Mouse (Mus musculus): ENCODE results near the gene Cyp3a25. TPM values are rescaled to one million over a fixed set of nuclear protein-coding genes. Genes with fewer than 3 reads are reported as not detected.
"Not testable (repeated sequence)": the region's sequence is repeated elsewhere in the genome, so short reads cannot be mapped to it uniquely, and the experiment has no call there.

Gene Cyp3a25
- polyA plus RNA-seq (2015; fragmentation: Nextera tagmentation; extraction: Ambion mirVana) = not detected in 2 replicates

DNA sequence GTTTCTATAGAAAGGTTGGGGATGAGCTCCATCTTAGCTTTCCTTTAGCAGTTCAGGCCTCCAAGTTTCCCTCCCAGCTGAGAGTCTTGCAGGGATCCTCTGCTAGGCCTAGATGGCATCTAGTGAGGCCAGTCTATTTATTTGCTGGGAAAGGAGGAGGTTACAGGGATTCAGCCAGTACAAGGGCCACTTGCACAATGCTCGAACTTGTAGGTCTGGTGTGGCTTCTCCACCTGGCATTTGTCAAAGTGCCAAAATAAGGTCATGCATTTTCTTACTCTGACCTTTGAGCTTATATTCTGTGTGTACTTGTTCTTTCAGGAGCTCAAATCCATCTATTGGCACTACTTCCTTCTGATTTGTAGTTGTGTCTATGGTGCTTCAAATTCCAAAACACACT lies at the start of gene Cyp3a25:
Gene Cyp3a25, minus strand, starts transcription at position 110 of the 400 bp plus-strand sequence.
- H3K4me1 ChIP-seq; H3K36me3 ChIP-seq; H3K27me3 ChIP-seq; ATAC-seq (ENCODE audit: insufficient number of reproducible peaks, insufficient read depth, low FRiP score, low TSS enrichment, low read depth); H3K27ac ChIP-seq; H3K9ac ChIP-seq; H3K4me3 ChIP-seq; H3K4me2 ChIP-seq: not testable (repeated sequence)
- peaks cover 18% of the 10 kb centered on the region for H3K9me3 ChIP-seq
- 63% methylated on average over 1 of the region's 1 CpGs for WGBS

DNA sequence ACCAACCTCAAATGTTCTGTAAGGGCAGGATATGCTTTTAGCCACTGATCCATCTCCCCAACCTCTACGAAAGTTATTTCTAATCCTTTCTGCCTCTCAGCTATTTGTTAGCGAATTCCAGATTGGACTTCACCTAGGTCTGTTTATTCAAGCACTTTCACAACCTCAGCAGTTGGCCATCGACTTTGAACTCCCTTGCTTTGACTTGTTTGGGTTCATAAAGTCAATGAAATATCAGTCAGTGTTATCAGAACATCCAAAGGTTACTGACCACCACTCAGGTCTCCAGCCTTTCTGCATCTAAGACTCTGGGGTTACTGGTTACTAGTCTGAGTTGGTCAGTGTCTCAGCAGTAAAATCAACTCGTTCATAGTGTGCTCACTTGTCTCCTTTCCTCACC lies 11.7 kb upstream of the Cyp3a25 start:
- Histone ChIP-seq H3K4me3 (no peak overlapping the region), H3K27ac (no peak overlapping the region), H3K27me3 (no peaks in the 10 kb centered on the region), H3K36me3 (no peaks in the 10 kb centered on the region), H3K9me3 (peaks cover 24% of the 10 kb centered on the region), H3K4me2 (no peak overlapping the region), H3K9ac (no peak overlapping the region), H3K4me1 (no peaks in the 10 kb centered on the region)
- no peak for ATAC-seq (ENCODE audit: insufficient number of reproducible peaks, insufficient read depth, low FRiP score, low TSS enrichment, low read depth)
- WGBS = 42% methylated on average over 4 of the region's 4 CpGs

GRCm38 (mm10) chr5:146018275-146018674 lies 8.9 kb upstream of the Cyp3a25 start:
- no peak for ATAC-seq (ENCODE audit: insufficient number of reproducible peaks, insufficient read depth, low FRiP score, low TSS enrichment, low read depth)
- H3K9ac ChIP-seq = no peak overlapping the region
- H3K4me1 ChIP-seq = no peaks in the 10 kb centered on the region
- 74% methylated on average over 5 of the region's 5 CpGs for WGBS
- peaks cover 36% of the 10 kb centered on the region for H3K9me3 ChIP-seq
- H3K27ac ChIP-seq = no peak overlapping the region
- no peak overlapping the region for H3K4me3 ChIP-seq
- H3K27me3 ChIP-seq = no peaks in the 10 kb centered on the region
- no peaks in the 10 kb centered on the region for H3K36me3 ChIP-seq
- H3K4me2 ChIP-seq = no peak overlapping the region

DNA sequence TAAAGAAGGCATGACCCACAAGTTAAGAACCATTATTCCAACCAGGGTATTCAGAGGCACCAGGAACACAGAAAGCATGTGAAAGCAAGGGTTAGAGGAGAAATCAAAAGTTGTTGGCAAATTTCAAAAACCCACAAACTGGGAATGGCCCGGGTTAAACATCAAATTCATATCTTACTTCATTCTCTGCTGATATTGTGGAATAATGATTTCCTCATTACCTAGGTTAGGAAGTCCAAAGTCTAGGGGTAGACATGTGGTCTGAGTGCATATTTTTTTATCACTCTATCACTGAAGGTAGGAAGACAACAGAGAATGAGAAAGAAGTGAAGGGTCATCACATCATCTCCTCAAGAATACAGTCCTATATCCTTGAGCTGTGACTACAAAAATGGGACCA lies 1.8 kb upstream of the Cyp3a25 start:
- ATAC-seq (ENCODE audit: insufficient number of reproducible peaks, insufficient read depth, low FRiP score, low TSS enrichment, low read depth) = no peak
- no peaks in the 10 kb centered on the region for H3K4me1 ChIP-seq
- H3K4me2 ChIP-seq = no peak overlapping the region
- H3K9ac ChIP-seq = no peak overlapping the region
- H3K27ac ChIP-seq = no peak overlapping the region
- H3K36me3 ChIP-seq = no peaks in the 10 kb centered on the region
- H3K27me3 ChIP-seq = no peaks in the 10 kb centered on the region
- H3K9me3 ChIP-seq = peaks cover 22% of the 10 kb centered on the region; the same call in 1 of the 2 replicates
- no peak overlapping the region for H3K4me3 ChIP-seq
- WGBS = 71% methylated on average over 1 of the region's 1 CpGs

DNA sequence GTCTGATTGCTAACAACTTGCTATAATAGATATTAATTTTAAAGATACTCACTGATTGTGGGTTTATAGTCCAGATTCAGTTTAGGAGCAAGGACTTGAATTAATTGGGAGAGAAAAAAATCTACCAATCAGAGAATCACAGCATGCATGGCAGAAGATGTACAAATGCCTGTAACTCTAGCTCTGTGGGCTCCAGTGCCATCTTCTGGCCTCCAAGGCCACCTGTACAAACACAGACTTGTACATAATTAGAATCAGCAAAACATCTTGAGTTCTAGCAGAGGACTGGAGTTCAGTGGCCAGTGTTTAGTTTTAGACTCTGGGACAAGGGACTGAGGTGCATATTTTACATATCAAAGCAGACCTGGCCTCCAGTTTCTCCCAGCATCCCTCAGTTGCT lies 42.3 kb downstream of the Cyp3a25 start:
- Histone ChIP-seq H3K9ac (no peak overlapping the region), H3K9me3 (peaks cover 36% of the 10 kb centered on the region), H3K4me1 (no peaks in the 10 kb centered on the region), H3K4me3 (no peak overlapping the region), H3K36me3 (no peaks in the 10 kb centered on the region), H3K27me3 (no peaks in the 10 kb centered on the region), H3K27ac (no peak overlapping the region), H3K4me2 (no peak overlapping the region)
- no peak for ATAC-seq (ENCODE audit: insufficient number of reproducible peaks, insufficient read depth, low FRiP score, low TSS enrichment, low read depth)

Other genes starting within 250 kb of the Cyp3a25 start
- not detected in 2 replicates for gene Cyp3a44, start 203.7 kb downstream of the Cyp3a25 start, polyA plus RNA-seq (2015; fragmentation: Nextera tagmentation; extraction: Ambion mirVana)
- gene Cyp3a11, start 129.7 kb downstream of the Cyp3a25 start, polyA plus RNA-seq (2015; fragmentation: Nextera tagmentation; extraction: Ambion mirVana) = 0.40 TPM in 1 of 2 replicates, not detected in the other
- not detected in 2 replicates for gene Cyp3a59, start 69.6 kb upstream of the Cyp3a25 start, polyA plus RNA-seq (2015; fragmentation: Nextera tagmentation; extraction: Ambion mirVana)
- gene Gm5565, start 150.9 kb upstream of the Cyp3a25 start, polyA plus RNA-seq (2015; fragmentation: Nextera tagmentation; extraction: Ambion mirVana) = not detected in 2 replicates
- not detected in 2 replicates for gene Gm6309, start 161.1 kb upstream of the Cyp3a25 start, polyA plus RNA-seq (2015; fragmentation: Nextera tagmentation; extraction: Ambion mirVana)
- gene 1700001J03Rik, start 175.7 kb upstream of the Cyp3a25 start, polyA plus RNA-seq (2015; fragmentation: Nextera tagmentation; extraction: Ambion mirVana) = not detected in 2 replicates
- gene Rnf6, start 211.9 kb upstream of the Cyp3a25 start, polyA plus RNA-seq (2015; fragmentation: Nextera tagmentation; extraction: Ambion mirVana) = 34.6 and 37.3 TPM in 2 replicates
- gene Cdk8, start 221.6 kb upstream of the Cyp3a25 start, polyA plus RNA-seq (2015; fragmentation: Nextera tagmentation; extraction: Ambion mirVana) = 19.7 and 20.6 TPM in 2 replicates

Measured in embryonic facial prominence, embryonic 13.5 days (tissue).